Mouse (Mus musculus) hindbrain, embryonic 12.5 days (tissue): ENCODE measurements around the gene Ccpg1. TPM values are rescaled to one million over a fixed set of nuclear protein-coding genes. Genes with fewer than 3 reads are reported as not detected.

Source experiments
- ATAC-seq: fragments of 200-750 bp; cut with Nextera tagmentation; 2 replicates; pipeline ENCODE4 v1.8.0; 2017; ENCODE audit warnings: moderate TSS enrichment; ENCODE audit not compliant: low FRiP score
- H3K27ac ChIP-seq: fragments of 300-500 bp; sonication (generic); 2 replicates; pipeline ENCODE4 v1.5.1; 2016; ENCODE audit warnings: mild to moderate bottlenecking
- H3K27me3 ChIP-seq: fragments of 300-500 bp; sonication (generic); 2 replicates; pipeline ENCODE4 v1.6.1; 2016; ENCODE audit warnings: mild to moderate bottlenecking
- H3K36me3 ChIP-seq: fragments of 300-500 bp; sonication (generic); 2 replicates; pipeline ENCODE4 v1.6.1; 2016; ENCODE audit warnings: mild to moderate bottlenecking
- H3K4me1 ChIP-seq: fragments of 300-500 bp; sonication (generic); 2 replicates; pipeline ENCODE4 v1.6.1; 2016
- H3K4me2 ChIP-seq: fragments of 300-500 bp; sonication (generic); replicated peaks from 2 replicates; pipeline ENCODE4 v1.6.1; 2016; ENCODE audit warnings: mild to moderate bottlenecking
- H3K4me3 ChIP-seq: fragments of 300-500 bp; sonication (generic); 2 replicates; pipeline ENCODE4 v1.5.1; 2016; ENCODE audit warnings: mild to moderate bottlenecking
- H3K9ac ChIP-seq: fragments of 300-500 bp; sonication (generic); 2 replicates; pipeline ENCODE4 v1.6.1; 2016; ENCODE audit warnings: mild to moderate bottlenecking, moderate library complexity
- H3K9me3 ChIP-seq: fragments of 300-500 bp; sonication (generic); replicated peaks from 2 replicates; pipeline ENCODE4 v1.6.1; 2016; ENCODE audit warnings: mild to moderate bottlenecking
- WGBS: fragments of 180-500 bp; shearing (Covaris S2); methylation state at CpG from one replicate; pipeline ENCODE4 v1.1.7; 2016; 5-methylcytosine and 5-hydroxymethylcytosine counted together
- polyA plus RNA-seq: library from polyadenylated mRNA; unstranded; fragments of >200 nt; fragmentation: Nextera tagmentation; extraction: Ambion mirVana; gene quantifications from 2 replicates; pipeline ENCODE4 v1.2.1, GENCODE M21; 2016

Gene Ccpg1
- polyA plus RNA-seq, 1 experiment from 2014 or later = 38.7 TPM

DNA sequence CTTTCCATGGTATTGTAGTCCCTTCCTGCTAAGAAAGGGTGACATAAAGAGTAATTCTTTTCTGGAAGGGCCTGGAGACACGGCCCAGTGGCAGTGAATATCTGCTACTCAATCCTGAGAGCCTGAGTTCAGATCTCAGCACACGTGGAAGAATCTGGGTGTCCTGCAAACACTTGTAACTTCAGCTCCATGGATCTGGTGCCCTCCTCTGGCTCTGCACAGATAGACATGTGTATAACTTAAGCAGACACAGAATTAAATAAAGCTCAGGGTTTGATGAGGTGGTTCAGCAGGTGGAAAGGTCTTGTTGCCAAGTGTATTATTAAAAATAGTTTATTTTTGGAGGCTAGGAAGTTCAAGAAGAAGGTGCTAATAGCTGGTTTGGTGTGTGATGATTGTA is 15.3 kb downstream of the Ccpg1 start:
- Histone ChIP-seq H3K4me3 (no peak overlapping the region), H3K4me2 (no peak overlapping the region), H3K4me1 (no peaks in the 10 kb centered on the region), H3K9me3 (no peaks in the 10 kb centered on the region), H3K9ac (no peak overlapping the region), H3K36me3 (peaks cover 16% of the 10 kb centered on the region; the same call in 1 of the 2 replicates), H3K27ac (no peak overlapping the region), H3K27me3 (no peaks in the 10 kb centered on the region)
- 81% methylated on average over 2 of the region's 2 CpGs for WGBS
- no peak for ATAC-seq

DNA sequence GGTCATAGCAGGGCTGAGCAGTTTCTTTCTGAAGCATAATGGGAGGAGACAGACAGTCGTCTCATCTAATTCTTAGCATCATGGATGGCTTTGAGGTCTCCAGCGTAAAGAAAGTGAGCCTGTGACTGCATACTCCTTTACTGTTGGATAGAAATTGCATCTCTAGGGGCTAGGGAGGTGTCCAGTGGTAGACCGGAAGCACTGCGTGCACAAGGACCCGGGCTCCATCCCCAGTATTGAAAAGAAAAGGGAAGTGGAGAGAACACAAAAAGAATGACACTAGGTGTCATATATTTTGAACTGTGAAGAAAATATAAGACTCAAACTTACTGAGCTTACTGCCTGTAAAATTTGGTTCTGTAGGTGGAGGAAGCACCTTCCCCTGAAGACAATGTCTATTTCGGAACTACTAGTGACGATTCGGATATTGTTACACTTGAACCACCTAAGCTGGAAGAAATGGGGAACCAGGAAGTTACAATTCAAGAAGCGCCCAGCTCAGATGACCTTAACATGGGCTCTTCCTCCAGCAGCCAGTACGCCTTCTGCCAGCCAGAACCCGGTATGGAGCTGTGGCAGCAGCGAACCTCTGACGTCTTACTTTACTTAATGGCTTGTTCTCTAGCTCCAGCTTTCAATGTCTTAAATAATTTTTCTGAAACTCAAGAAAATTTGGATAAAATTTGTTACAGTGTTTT is 16.2 kb downstream of the Ccpg1 start:
- Histone ChIP-seq H3K4me3 (no peak overlapping the region), H3K9ac (no peak overlapping the region), H3K4me1 (no peaks in the 10 kb centered on the region), H3K27me3 (no peaks in the 10 kb centered on the region), H3K4me2 (no peak overlapping the region), H3K27ac (no peak overlapping the region), H3K9me3 (no peaks in the 10 kb centered on the region), H3K36me3 (peaks cover 25% of the 10 kb centered on the region)
- no peak for ATAC-seq
- WGBS = 91% methylated on average over 13 of the region's 13 CpGs

DNA sequence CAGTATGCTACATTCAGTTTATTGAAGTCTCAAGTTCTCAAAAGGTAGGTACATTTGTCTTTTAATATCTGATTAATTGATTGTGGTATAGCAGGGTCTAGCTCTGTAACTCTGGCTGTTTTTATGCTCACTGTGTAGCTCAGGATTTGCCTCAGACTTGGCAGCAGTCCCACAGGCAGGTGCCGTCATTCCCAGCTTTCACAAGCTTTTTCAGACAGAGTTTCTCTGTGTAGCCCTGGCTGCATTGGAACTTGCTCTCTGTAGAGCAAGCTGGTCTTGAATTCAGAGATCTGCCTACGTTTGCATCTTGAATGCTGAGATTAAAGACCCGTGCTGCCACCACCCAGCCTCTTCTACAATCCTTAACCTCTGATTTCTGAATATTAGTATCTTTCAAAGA is 16.9 kb downstream of the Ccpg1 start:
- peaks cover 28% of the 10 kb centered on the region for H3K36me3 ChIP-seq
- no peak overlapping the region for H3K27ac ChIP-seq
- H3K27me3 ChIP-seq = no peaks in the 10 kb centered on the region
- H3K9me3 ChIP-seq = no peaks in the 10 kb centered on the region
- no peak overlapping the region for H3K4me2 ChIP-seq
- H3K4me3 ChIP-seq = no peak overlapping the region
- no peaks in the 10 kb centered on the region for H3K4me1 ChIP-seq
- no peak overlapping the region for H3K9ac ChIP-seq
- WGBS = 69% methylated on average over 3 of the region's 3 CpGs
- no peak for ATAC-seq

DNA sequence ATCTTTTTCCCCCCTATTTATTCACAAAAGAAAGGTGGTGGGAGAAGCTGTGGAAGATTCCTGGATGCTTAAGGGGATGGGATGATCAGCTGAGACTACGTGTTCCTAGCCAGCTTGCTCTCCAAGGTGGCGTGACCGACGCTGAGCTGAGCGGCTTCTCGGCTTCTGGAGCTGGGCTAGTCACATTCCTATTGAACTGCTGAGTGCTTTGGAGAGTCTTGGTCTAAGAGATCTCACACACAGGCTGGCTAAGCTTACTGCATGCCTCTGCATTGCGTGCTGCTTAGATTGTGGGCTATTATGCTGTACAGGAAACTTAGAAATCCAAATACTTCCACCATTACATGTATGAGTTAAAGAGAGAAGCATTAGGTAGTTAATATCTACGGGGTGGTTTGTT is 18.8 kb downstream of the Ccpg1 start:
- Histone ChIP-seq H3K36me3 (peaks cover 31% of the 10 kb centered on the region), H3K4me3 (no peak overlapping the region), H3K27ac (no peak overlapping the region), H3K27me3 (no peaks in the 10 kb centered on the region), H3K9ac (no peak overlapping the region), H3K4me2 (no peak overlapping the region), H3K4me1 (no peaks in the 10 kb centered on the region), H3K9me3 (no peaks in the 10 kb centered on the region)
- no peak for ATAC-seq
- WGBS = 86% methylated on average over 8 of the region's 8 CpGs

DNA sequence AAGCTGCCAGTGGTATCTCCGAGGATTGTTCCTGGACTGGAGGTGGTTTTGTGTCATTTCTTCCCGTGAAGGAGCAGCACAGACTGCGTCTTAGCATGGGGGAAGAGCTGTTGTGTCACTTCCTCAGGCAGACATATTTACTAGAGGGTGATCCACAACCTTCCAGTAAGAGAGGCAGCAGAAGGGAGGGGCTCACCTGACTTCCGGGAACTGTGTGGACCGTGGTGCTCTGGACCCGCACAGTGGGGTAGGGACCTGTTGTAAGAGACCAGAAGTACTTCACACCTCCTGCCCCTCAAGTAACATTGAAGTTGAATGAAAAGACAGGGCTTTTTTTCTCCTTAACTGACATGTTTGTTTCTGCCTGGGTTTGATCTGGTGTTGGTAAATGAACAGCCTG is 19.9 kb downstream of the Ccpg1 start:
- WGBS = 86% methylated on average over 6 of the region's 6 CpGs
- Histone ChIP-seq H3K4me3 (no peak overlapping the region), H3K9ac (no peak overlapping the region), H3K27me3 (no peaks in the 10 kb centered on the region), H3K4me2 (no peak overlapping the region), H3K27ac (no peak overlapping the region), H3K36me3 (peaks cover 37% of the 10 kb centered on the region), H3K9me3 (no peaks in the 10 kb centered on the region), H3K4me1 (no peaks in the 10 kb centered on the region)
- no peak for ATAC-seq

DNA sequence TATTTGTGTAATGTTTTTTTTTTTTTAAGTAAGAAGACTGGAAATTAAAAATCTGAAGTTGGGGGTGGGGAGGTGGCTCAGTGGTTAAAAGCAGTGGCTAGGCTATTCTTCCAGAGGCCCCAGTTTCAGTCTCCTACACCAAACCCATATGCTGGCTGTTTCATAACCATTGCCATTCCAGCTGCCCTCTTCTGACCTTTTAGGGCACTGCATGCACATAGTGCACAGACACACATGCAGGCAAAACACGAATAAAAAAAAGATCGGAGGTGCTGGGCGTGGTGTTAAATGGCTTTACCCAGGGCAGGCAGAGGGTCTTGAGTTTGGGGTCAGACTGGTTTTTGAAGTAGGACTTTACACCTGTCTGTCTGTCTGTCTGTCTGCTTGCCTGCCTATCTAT is 20.9 kb downstream of the Ccpg1 start:
- H3K36me3 ChIP-seq = peaks cover 42% of the 10 kb centered on the region
- no peaks in the 10 kb centered on the region for H3K4me1 ChIP-seq
- H3K9ac ChIP-seq = no peak overlapping the region
- no peak overlapping the region for H3K27ac ChIP-seq
- H3K27me3 ChIP-seq = no peaks in the 10 kb centered on the region
- WGBS = 100% methylated on average over 3 of the region's 3 CpGs
- no peak for ATAC-seq
- no peaks in the 10 kb centered on the region for H3K9me3 ChIP-seq
- no peak overlapping the region for H3K4me2 ChIP-seq
- H3K4me3 ChIP-seq = no peak overlapping the region

DNA sequence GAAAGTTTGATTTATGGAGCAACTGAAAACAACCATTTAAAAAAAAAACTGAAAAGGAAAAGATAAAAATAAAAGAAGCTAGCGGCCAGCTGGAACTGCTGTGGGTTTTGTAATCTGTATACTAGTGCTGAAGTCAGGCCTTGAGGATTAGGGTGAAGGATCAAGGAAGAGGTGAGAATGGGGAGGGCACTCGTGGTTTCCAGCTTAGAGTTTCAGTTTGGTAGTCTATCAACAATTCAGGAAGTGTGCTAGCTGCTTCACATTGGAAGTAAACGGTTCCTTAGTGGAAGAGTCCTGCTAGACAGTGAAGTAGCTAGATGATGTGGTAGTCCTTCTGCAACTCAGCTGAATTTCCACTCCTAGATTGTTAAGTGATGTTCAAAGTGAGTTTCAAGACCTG is 23.2 kb downstream of the Ccpg1 start:
- peaks cover 52% of the 10 kb centered on the region for H3K36me3 ChIP-seq

DNA sequence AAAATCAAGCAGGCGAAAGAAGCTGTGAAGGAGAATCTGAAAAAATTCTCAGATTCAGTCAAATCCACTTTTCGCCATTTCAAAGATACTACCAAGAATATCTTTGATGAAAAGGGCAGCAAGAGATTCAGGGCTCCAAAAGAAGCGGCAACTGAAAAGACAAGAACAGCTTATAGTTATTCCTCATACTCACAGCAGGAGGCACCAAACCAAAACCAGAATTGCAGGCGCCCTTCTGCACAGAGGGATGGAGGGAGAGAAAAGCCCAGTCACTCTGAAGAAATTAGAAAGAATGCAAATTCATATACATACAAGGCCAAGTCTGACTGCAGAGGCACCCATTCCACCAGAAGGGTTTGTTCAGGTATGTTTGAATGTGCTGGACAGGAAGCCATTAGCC is 27.4 kb downstream of the Ccpg1 start:
- 89% methylated on average over 4 of the region's 4 CpGs for WGBS

More for the DNA sequence above, 23.2 kb downstream of the Ccpg1 start:
- no peak overlapping the region for H3K27ac ChIP-seq
- no peaks in the 10 kb centered on the region for H3K4me1 ChIP-seq
- H3K4me3 ChIP-seq = no peak overlapping the region
- H3K9ac ChIP-seq = no peak overlapping the region
- ATAC-seq = no peak
- H3K27me3 ChIP-seq = no peaks in the 10 kb centered on the region
- WGBS = 74% methylated on average over 3 of the region's 3 CpGs
- no peaks in the 10 kb centered on the region for H3K9me3 ChIP-seq
- no peak overlapping the region for H3K4me2 ChIP-seq

DNA sequence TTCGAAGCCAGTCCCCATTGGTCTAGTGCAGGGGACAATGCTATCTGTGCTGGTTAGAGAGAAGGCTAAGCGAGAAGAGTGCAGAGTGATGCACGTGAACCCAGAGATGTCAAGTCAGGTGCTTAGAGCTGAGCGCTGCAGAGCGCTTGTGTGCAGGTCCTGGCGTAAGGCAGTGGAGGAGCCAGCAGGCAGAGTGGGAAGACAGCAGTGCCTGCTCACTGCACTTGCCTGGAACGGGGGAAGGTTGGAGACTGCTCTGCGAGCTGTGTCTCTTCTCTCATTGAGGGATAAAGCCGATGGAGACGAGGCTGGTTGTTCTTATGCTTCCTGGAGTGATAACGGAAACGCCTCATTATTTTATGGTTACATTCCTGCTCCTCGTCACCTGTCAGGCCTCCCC is 29.5 kb downstream of the Ccpg1 start:
- no peak overlapping the region for H3K27ac ChIP-seq
- H3K9ac ChIP-seq = no peak overlapping the region
- H3K9me3 ChIP-seq = no peaks in the 10 kb centered on the region
- no peak overlapping the region for H3K4me3 ChIP-seq
- no peaks in the 10 kb centered on the region for H3K27me3 ChIP-seq
- WGBS = 92% methylated on average over 13 of the region's 13 CpGs
- ATAC-seq = no peak
- H3K4me2 ChIP-seq = no peak overlapping the region
- H3K4me1 ChIP-seq = no peaks in the 10 kb centered on the region
- peaks cover 83% of the 10 kb centered on the region for H3K36me3 ChIP-seq

More for the DNA sequence above, 27.4 kb downstream of the Ccpg1 start:
- Histone ChIP-seq H3K4me1 (no peaks in the 10 kb centered on the region), H3K4me3 (no peak overlapping the region), H3K4me2 (no peak overlapping the region), H3K9me3 (no peaks in the 10 kb centered on the region), H3K27me3 (no peaks in the 10 kb centered on the region), H3K27ac (no peak overlapping the region), H3K36me3 (peaks cover 72% of the 10 kb centered on the region), H3K9ac (no peak overlapping the region)
- ATAC-seq = no peak

DNA sequence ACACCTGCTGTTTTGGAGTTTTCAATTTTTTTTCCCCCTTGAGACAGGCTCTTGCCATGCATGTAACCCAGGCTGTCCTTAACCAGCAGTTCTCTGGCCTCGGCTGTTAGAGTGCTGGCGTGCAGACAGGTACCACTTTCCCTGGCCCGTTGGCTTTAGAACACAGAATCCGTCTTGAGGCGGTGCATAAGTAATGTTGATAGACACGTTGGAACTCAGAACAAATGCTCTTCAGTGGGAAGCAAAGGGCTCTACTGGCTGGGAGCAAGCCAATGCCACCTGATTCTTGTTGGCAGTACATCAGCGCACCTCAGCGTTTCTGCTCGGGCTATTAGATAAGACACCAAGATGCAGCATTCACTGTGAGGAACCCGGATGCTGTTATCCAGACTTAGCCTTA is 34.6 kb downstream of the Ccpg1 start:
- no peak overlapping the region for H3K4me3 ChIP-seq
- H3K27me3 ChIP-seq = no peaks in the 10 kb centered on the region
- no peak for ATAC-seq

DNA sequence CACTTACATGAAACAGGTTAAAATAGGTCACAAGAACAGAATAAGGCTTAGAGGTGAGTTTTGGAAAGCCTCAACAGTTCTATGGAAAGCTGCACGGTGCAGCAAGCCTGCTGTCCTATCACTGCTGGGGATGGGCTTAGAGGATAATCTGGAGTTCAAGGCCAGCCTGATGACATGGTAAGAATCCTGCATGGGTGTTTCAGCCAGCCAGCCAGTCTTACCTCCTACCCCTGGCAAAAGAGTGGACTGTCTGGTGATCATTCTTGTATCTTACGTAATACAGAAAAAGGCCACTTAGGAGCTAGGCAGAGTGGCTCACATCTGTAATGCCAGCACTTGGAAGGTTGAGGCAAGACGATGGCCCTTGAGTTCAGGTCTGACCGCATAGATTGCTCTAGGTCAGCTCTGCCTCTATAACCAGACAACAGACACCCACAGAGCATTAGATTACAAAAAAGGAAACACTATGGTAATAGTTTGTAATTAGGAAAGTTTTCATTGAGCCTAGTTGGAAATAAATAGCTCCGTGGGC is 35.4 kb downstream of the Ccpg1 start:
- no peak overlapping the region for H3K4me2 ChIP-seq
- H3K27ac ChIP-seq = no peak overlapping the region
- WGBS = 92% methylated on average over 5 of the region's 5 CpGs
- H3K4me1 ChIP-seq = no peaks in the 10 kb centered on the region
- no peaks in the 10 kb centered on the region for H3K27me3 ChIP-seq
- no peak overlapping the region for H3K4me3 ChIP-seq
- H3K9ac ChIP-seq = no peak overlapping the region
- no peaks in the 10 kb centered on the region for H3K9me3 ChIP-seq
- ATAC-seq = no peak
- H3K36me3 ChIP-seq = peaks cover 58% of the 10 kb centered on the region

More for the DNA sequence above, 34.6 kb downstream of the Ccpg1 start:
- peaks cover 64% of the 10 kb centered on the region for H3K36me3 ChIP-seq
- no peak overlapping the region for H3K27ac ChIP-seq
- no peaks in the 10 kb centered on the region for H3K9me3 ChIP-seq
- H3K4me2 ChIP-seq = no peak overlapping the region
- no peak overlapping the region for H3K9ac ChIP-seq
- no peaks in the 10 kb centered on the region for H3K4me1 ChIP-seq
- WGBS = 93% methylated on average over 10 of the region's 10 CpGs

DNA sequence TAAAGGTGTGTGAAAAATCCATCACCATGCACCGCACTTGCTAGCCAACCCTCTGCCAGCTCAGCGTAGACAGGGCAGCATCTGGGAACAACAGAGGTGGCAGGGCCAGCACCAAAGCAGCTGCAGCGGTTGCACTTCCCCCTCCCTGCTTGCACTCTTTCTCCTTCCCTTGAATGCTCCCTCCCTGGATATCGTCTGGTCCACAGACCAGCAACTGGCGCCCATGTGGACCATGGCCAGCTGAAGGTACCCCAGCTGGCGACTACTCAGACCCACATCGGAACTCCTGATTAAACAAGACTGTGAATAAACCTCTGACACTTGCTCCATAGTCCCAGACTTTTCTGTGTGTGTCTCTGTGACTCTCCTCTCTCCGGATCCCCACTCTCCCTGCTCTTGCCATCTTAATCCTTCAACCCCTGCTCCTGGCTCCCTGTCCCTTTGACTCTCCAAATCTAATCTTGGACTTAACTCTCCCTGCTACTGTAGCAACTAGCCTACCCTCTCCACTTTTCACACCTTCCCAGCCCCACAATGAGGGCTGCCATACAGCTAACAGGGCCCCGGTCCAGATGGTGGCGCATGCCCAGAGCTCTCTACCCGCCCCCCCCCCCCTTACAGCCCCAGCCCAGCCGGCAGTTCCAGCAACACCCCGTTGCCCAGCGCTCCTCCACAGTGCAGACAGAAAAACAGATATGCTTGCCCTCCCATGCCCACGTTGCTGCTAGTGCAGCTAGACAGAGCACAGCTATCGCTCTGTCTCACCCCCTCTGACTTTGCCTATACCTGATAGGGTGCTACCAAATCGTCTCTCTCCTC is 40.8 kb downstream of the Ccpg1 start:
- ATAC-seq = peak; percentile 77
- H3K9ac ChIP-seq = no peak overlapping the region
- H3K9me3 ChIP-seq = no peaks in the 10 kb centered on the region
- peak overlapping the region; percentile 21 for H3K4me2 ChIP-seq
- 0 out of 2 replicates have a peak, but pooled peaks cover 5% of the 10 kb centered on the region for H3K4me1 ChIP-seq
- WGBS = 24% methylated on average over 16 of the region's 17 CpGs
- no peak overlapping the region for H3K27ac ChIP-seq
- no peak overlapping the region for H3K4me3 ChIP-seq
- H3K27me3 ChIP-seq = no peaks in the 10 kb centered on the region
- peaks cover 26% of the 10 kb centered on the region for H3K36me3 ChIP-seq
